Mouse (Mus musculus) thymus, postnatal 4 days (tissue): Measurements from ENCODE around the gene Edem1.

ENCODE experiments used
- DNase-seq: peaks from one replicate; pipeline ENCODE4 v3.0.0; 2021

Gene Edem1

DNA sequence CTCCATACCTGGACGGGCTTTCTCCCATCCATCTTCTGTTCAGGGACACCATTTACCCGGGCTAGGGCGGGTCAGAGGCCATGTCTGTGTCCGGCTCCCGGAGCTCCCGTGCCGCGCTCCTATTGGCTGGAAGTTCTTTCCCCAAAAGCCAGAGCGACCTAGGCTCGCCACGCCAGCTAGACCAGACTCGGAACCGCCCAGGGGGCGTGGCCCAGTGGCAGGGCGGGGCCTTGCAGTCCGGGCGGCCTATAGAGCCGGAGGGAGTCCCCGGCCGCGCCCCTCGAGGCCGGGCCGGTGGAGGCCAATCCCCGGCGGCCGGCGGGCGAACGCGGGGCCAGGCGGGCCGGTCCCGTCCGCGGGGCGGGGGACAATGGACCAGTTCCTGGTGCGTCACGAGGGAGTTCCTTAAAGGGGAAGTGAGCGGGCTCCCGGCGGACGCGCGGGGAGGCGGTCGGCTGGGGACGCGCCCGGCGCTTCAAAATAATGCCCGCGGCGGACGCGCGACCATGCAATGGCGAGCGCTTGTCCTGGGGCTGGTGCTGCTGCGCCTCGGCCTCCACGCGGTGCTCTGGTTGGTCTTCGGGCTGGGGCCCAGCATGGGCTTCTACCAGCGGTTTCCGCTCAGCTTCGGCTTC, at the start of gene Edem1:
Gene Edem1, plus strand, starts transcription at position 408 of the 635 bp plus-strand sequence.
- peak; percentile 97 for DNase-seq

- no peak for DNase-seq
These were observed 46.6 kb upstream of the Edem1 start for GRCm38 (mm10) chr6:108781865-108782264.

GRCm38 (mm10) chr6:108782526-108783183, 45.8 kb upstream of the Edem1 start, which contains the start of gene Arl8b:
Gene Arl8b (plus strand): TSS chr6:108783099.
- peak; percentile 99 for DNase-seq

DNA sequence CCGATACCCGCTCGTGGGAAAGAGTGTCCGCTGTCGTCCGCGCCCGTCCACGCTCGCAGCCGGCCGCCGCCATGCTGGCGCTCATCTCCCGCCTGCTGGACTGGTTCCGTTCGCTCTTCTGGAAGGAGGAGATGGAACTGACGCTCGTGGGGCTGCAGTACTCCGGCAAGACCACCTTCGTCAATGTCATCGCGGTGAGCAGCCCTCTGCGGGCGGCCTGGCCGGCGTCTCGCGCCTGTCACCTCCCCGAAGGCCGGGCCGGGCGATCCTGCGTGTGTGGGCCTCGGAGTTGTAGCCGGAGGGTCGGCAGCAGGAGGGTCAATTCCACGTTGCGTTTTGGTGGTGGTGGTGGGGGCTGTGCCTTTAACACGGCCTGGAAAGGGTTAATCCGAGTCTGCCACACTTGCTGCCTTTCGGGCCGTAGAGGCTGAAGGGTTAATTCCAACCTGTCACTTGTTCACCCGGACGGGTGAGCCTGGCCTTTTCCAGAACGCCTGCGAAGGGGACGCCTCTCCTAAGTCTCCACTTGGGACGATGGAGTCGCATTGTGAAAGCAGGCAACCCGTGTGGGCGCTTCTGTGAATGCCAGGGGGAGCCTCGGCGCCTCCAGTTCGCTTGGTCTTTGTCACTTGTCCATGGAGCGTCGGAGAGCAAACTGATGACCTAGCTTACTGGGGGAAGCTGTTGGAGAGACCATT, 45.1 kb upstream of the Edem1 start:
- DNase-seq = peak; percentile 48

DNA sequence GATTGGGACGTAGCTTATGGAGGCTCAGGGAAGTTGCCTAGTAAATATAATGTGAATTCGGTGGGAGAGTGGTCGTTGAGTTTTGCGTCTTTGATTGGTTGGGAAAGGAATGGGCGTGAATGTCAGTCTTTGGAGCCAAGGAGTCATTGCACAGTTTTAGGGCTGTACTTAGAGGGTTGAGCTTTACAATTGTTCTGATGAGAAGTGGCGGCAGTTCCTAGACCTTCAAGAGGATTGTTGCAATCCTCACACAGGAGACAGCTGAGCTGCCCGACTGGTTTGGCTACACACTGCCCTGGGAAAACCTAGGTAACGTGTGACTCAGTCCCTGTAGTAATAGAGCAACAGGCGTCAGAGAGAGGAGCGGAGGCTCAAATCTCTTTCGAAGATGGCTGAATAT, 44.4 kb upstream of the Edem1 start:
- no peak for DNase-seq

GRCm38 (mm10) chr6:108784796-108785195, 43.6 kb upstream of the Edem1 start:
- no peak for DNase-seq

DNA sequence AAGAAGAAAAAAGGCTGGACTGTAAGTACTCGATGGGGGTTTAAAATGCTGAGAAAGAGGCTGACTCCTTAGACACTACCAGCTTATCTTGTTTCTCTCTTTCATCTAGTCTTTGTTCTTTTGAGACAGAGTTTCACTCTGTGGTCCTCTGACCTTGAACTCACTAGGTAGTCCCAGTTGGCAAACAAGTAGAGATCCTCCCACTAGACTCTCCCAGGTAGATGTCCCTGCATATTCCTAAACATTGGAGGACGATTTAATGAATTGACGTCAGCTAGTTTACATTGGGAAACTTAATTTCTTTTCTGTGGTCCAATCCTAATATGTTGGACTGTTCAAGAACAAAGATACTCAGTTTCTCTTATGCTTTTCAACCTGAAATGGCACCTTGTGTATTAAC, 42.9 kb upstream of the Edem1 start:
- DNase-seq = no peak

DNA sequence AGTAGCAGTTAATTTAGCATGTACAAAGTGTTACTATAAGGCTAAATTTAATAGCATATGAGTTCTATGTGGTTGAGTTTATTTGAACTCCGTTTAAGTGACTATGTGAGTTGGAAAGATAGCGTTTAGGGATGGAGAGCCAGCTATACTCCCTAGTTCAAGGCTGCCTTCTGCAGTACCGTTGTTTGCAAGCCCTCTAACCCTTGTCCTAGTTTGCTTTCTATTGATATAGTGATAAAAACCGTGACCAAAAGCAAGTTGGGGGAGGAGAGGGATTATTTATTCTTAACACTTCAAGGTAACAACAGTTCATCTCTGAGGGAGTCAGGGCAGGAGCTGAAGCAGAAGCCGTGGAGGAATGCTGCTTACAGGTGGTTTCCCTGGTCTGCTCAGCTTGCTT, 36.9 kb upstream of the Edem1 start:
- DNase-seq = no peak

DNA sequence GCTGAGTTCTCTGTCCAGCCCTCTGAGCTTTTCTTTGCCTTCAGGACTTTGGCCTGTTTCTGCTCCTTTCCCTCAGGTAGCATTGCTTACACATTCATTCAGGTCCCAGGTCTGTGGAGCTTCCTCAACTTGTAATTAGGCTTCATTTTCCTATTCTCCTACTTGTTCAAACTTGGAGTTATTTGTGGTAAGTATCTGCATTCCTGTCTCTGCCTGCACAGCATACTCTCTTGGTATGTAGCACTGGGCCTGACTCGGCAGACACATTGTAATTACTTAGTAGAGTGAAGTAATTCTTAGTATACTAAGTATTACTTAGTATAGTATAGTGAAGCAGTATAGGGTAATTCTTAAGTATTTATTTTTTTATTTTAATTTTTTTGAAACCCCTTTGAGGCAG, 32.5 kb upstream of the Edem1 start:
- no peak for DNase-seq

GRCm38 (mm10) chr6:108796706-108797105, 31.7 kb upstream of the Edem1 start:
- peak; percentile 43 for DNase-seq

GRCm38 (mm10) chr6:108805194-108805593, 23.2 kb upstream of the Edem1 start:
- DNase-seq = no peak

DNA sequence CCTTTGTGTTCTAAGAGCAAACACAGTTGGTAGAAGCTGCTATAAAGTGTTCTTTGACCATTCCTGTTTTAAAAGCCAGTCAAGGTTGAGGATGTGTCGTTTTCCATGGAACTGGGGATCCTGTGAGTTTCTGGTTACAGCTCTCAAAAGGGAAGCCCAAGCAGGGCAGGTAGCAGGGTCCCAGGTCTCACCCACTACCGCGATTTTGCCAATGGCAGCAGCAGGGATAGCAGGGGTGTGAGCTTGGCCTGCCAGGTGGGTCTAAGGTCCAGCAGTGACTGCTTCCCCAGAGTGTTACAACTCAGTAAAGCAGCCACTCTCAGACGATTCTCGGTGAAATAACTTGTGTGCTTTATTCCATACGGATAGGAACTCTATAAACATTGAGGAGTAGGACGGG, 22.6 kb upstream of the Edem1 start:
- DNase-seq = no peak

DNA sequence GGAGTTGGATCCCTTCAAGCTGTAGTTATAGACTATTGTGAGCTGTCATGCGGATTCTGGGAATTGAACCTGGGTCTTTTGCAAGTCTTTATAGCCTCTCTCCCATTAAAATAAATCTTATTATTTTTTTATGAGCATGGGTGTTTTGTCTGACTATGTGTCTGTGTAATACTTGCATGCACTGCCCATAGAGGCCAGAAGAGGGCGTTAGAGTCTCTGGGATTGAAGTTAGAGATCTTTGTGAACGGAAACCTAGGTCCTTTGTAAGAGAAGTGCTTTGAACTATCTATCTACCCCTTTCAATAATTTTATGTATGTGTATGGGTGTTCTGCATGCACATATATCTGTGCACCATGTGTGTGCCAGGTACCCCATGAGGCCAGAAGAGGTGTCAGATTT, 21.0 kb upstream of the Edem1 start:
- peak; percentile 77 for DNase-seq

- no peak for DNase-seq
These were observed 19.7 kb upstream of the Edem1 start for GRCm38 (mm10) chr6:108808786-108809185.

DNA sequence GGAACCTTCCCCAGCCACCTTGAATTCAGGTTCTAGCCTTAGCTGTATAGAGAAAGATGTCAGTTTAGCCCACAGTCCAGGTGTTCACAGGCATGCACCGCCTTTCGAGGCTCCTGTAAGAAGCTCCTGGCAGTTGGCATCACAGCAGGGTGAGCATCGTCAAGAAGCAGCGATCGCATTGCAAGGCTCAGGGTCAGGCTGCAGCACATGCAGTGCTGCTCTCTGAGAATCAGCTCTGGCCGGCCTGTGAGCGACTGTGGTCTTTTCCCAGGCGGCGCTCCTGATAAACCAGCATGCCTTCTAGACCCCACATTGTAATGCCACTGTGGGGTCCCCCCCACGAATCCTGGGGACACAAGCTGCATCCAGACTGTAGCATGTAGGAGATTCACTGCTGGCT, 18.2 kb upstream of the Edem1 start:
- DNase-seq = peak; percentile 45

DNA sequence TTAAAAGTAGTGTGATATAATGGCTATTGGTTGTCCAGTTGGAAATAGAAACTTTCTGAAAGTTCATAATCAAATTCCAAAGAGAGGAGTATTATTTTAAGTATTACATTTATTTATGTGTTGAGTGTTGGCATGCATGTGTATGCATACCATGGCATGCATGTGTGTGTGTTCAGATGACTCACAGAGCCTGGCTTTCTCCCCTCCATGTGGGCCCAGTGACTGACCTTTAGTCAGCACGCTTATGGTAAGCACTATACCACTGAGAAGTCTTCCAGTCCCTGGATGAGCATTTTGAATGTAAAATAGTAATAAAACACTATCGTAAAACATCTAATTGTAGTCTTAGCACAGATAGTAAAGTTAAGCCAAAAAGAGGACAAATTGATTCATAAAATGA, 16.3 kb upstream of the Edem1 start:
- DNase-seq = no peak

- no peak for DNase-seq
These were observed 10.9 kb upstream of the Edem1 start for GRCm38 (mm10) chr6:108817510-108817909.

- DNase-seq = no peak
These were observed 3.5 kb upstream of the Edem1 start for GRCm38 (mm10) chr6:108824816-108825545.

DNA sequence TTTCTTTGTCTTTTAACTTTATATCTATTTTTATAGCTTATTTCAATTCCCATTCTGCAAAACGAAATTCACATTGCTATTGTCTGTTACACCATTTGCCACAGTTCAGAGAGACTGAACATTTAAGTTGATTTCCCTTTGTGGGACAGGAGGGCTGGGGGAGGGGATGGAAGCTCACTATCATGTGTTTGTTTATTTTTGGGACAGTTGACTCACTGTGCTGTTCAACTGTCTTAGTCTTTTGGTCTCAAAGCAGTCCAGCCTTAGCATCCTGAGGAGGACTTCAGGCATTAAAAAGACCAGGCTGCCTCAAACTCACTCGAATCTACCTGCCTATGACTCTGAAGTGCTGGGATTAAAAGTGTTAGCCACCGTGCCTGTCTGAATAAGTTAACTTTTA, 2.4 kb upstream of the Edem1 start:
- DNase-seq = no peak

GRCm38 (mm10) chr6:108827336-108827920, 1.0 kb upstream of the Edem1 start:
- no peak for DNase-seq

DNA sequence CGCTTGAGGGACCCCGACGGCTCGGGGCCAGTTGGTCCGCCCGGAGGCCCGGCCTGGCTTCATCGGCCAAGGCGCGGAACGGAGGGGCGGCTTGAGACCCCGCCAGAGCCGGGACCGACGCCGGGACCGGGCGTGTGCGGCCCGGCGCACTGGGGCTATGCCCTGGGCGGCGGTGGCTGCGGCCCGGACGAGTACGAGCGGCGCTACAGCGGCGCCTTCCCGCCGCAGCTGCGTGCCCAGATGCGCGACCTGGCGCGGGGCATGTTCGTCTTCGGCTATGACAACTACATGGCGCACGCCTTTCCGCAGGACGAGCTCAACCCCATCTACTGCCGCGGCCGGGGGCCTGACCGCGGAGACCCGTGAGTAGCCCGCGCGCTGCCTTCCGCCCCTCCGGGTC, 431 bp downstream of the Edem1 start:
- peak; percentile 78 for DNase-seq

DNA sequence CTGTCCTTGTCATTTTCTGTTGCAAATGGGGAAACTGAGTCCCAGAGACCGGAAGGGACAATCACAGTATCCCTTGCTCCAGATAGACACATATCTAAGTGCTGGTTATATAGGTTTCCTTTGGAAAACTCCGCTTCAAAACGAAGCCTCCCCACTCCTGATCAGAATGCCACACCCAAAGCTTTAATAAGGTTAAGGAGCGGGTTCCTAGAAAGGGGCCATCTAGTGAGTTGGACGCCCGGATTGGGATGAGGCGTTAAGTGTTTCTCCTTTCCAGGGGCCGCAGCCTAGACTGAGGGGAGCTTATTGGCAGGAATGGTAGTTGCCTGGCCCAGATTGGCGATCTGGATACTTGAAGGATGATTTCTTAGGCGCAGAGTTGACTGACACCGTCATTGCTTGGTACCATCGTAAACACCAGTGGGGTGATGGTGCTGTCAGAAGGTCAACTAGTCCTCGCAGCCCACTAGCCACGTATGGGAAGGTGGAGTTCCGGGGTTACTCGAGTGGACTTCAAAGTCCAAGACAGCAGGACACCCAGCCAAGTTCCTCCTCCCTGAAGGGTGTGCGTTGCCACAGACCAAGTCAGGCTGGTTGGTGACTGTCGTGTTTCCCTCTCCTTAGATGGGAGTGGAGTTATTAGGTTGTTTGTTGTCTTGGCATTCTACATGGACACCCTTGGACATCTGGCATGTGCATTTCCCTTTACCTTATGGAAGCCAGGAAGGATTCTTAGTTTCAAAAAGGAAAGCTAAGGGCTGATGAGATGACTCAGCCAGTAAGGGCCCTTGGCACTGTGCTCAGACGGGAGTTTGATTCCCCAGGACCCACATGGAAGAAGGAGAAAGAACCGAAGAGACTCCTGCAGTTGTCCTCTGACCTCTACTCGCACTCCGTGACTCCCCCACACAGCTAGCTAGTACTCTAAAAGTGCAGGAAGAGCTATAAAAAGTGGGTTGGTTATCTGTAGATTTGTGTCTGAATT, 1.2 kb downstream of the Edem1 start:
- peak; percentile 47 for DNase-seq
